Mouse (Mus musculus) E14TG2a.4 (cell line): Measurements from ENCODE around the gene Dscaml1.

Experiments
- CTCF ChIP-seq: conservative IDR thresholded peaks from 2 replicates; pipeline ENCODE4 v1.5.1; 2014; ENCODE audit warnings: low read length
- NANOG ChIP-seq: IDR thresholded peaks from 2 replicates; pipeline ENCODE4 v1.6.1; 2014; ENCODE audit warnings: borderline replicate concordance, low read length, mixed read lengths
- POU5F1 ChIP-seq: IDR thresholded peaks from 2 replicates; pipeline ENCODE4 v1.6.1; 2014; ENCODE audit warnings: low read length, borderline replicate concordance

DNA sequence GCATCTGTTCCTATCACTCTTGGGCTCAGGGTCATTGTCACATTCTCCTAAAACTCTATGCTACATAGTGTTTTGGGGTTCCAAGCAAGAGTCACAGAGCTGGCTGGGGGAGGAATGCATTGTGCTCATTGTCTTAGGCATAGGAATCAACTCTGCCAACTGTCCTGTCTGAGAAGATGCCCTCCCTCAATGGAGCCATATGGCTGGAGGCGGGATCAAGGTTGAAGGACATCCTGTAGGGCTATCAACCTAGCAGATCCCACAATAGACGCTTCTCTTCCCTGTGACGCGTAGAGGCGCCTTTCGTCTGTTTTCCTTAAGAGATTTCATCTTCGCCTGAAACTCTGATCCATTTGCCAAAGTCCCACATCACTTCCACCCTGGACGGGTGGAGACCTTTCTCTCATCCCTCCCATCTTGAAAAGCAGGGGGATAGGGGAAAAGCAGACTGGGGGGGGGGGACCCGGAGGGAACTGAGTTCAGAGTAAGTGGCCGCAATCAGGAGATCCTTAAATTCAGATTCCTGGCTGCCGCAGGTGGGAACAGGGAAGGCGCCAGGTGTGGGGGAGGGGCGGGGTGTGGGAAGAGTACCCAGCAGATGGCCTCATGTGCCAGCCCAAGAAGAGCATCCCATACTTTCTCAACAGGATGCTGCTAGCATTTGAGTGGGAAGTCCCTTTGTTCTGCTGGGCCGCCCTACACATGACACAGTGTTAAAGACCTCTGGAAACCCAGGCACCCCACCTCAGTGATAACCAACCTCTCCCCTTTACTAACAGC lies 113.0 kb downstream of the Dscaml1 start:
- TF ChIP-seq CTCF = no peak
- TF ChIP-seq POU5F1 = no peak
- no peak for TF ChIP-seq NANOG
